Mouse (Mus musculus): ENCODE data around the gene March6. TPM values are rescaled to one million over a fixed set of nuclear protein-coding genes. Genes with fewer than 3 reads are reported as not detected.

March6 gene
- polyA plus RNA-seq, 1 experiment from 2014 or later, result 31.5 TPM

GRCm38 (mm10) chr15:31436083-31436482 is 94.8 kb downstream of the March6 start:
- H3K27ac ChIP-seq, result no peak overlapping the region
- H3K4me3 ChIP-seq (replicated peaks), result no peak overlapping the region
- H3K9ac ChIP-seq, result no peak overlapping the region
- WGBS, result 56% methylated on average over 1 of the region's 1 CpGs
- no peaks in the 10 kb centered on the region for H3K27me3 ChIP-seq
- H3K36me3 ChIP-seq, result no peaks in the 10 kb centered on the region
- no peaks in the 10 kb centered on the region for H3K4me1 ChIP-seq
- H3K9me3 ChIP-seq (replicated peaks), result no peaks in the 10 kb centered on the region
- no peak overlapping the region for H3K4me2 ChIP-seq
- no peak for ATAC-seq (replicated peaks; ENCODE audit: low FRiP score)

- no peak for ATAC-seq (replicated peaks; ENCODE audit: low FRiP score)
- H3K4me3 ChIP-seq (replicated peaks), result no peak overlapping the region
These were observed 97.1 kb downstream of the March6 start for GRCm38 (mm10) chr15:31433768-31434167.

GRCm38 (mm10) chr15:31431847-31432246 is 99.0 kb downstream of the March6 start:
- Histone ChIP-seq H3K4me1 (no peaks in the 10 kb centered on the region), H3K9ac (no peak overlapping the region), H3K27me3 (no peaks in the 10 kb centered on the region), H3K36me3 (no peaks in the 10 kb centered on the region), H3K4me3 (replicated peaks) (no peak overlapping the region), H3K27ac (no peak overlapping the region), H3K9me3 (replicated peaks) (no peaks in the 10 kb centered on the region), H3K4me2 (no peak overlapping the region)
- 74% methylated on average over 8 of the region's 8 CpGs for WGBS
- ATAC-seq (replicated peaks; ENCODE audit: low FRiP score), result no peak

More at GRCm38 (mm10) chr15:31433768-31434167, 97.1 kb downstream of the March6 start:
- no peaks in the 10 kb centered on the region for H3K36me3 ChIP-seq
- 72% methylated on average over 7 of the region's 7 CpGs for WGBS
- H3K4me2 ChIP-seq, result no peak overlapping the region
- H3K9me3 ChIP-seq (replicated peaks), result no peaks in the 10 kb centered on the region
- H3K27ac ChIP-seq, result no peak overlapping the region
- no peaks in the 10 kb centered on the region for H3K27me3 ChIP-seq
- H3K4me1 ChIP-seq, result no peaks in the 10 kb centered on the region
- no peak overlapping the region for H3K9ac ChIP-seq

- Histone ChIP-seq H3K36me3 (no peaks in the 10 kb centered on the region), H3K27me3 (no peaks in the 10 kb centered on the region), H3K4me3 (replicated peaks) (no peak overlapping the region), H3K4me2 (no peak overlapping the region), H3K9me3 (replicated peaks) (no peaks in the 10 kb centered on the region), H3K4me1 (0 out of 2 replicates have a peak, but pooled peaks cover 5% of the 10 kb centered on the region), H3K27ac (no peak overlapping the region), H3K9ac (no peak overlapping the region)
- 68% methylated on average over 2 of the region's 2 CpGs for WGBS
- ATAC-seq (replicated peaks; ENCODE audit: low FRiP score), result 0 out of 2 replicates have a peak, but pooled peaks have one; percentile 43
These were observed 100.8 kb downstream of the March6 start for GRCm38 (mm10) chr15:31430014-31430413.

- ATAC-seq (replicated peaks; ENCODE audit: low FRiP score), result no peak
- Histone ChIP-seq H3K36me3 (no peaks in the 10 kb centered on the region), H3K9ac (no peak overlapping the region), H3K4me3 (replicated peaks) (no peak overlapping the region), H3K9me3 (replicated peaks) (no peaks in the 10 kb centered on the region), H3K4me2 (no peak overlapping the region), H3K27me3 (no peaks in the 10 kb centered on the region), H3K27ac (no peak overlapping the region), H3K4me1 (0 out of 2 replicates have a peak, but pooled peaks cover 5% of the 10 kb centered on the region)
- 79% methylated on average over 7 of the region's 7 CpGs for WGBS
These were observed 101.4 kb downstream of the March6 start for GRCm38 (mm10) chr15:31429429-31429828.

- Histone ChIP-seq H3K36me3 (no peaks in the 10 kb centered on the region), H3K4me3 (replicated peaks) (no peak overlapping the region), H3K9ac (no peak overlapping the region), H3K4me2 (no peak overlapping the region), H3K27ac (no peak overlapping the region), H3K9me3 (replicated peaks) (no peaks in the 10 kb centered on the region), H3K4me1 (0 out of 2 replicates have a peak, but pooled peaks cover 5% of the 10 kb centered on the region), H3K27me3 (no peaks in the 10 kb centered on the region)
- ATAC-seq (replicated peaks; ENCODE audit: low FRiP score), result no peak
- WGBS, result 42% methylated on average over 12 of the region's 12 CpGs
These were observed 102.3 kb downstream of the March6 start for GRCm38 (mm10) chr15:31428571-31428970.

- H3K27ac ChIP-seq, result no peak overlapping the region
- H3K9ac ChIP-seq, result no peak overlapping the region
- no peak for ATAC-seq (replicated peaks; ENCODE audit: low FRiP score)
- no peaks in the 10 kb centered on the region for H3K36me3 ChIP-seq
- 0 out of 2 replicates have a peak, but pooled peaks cover 5% of the 10 kb centered on the region for H3K4me1 ChIP-seq
- no peaks in the 10 kb centered on the region for H3K9me3 ChIP-seq (replicated peaks)
- H3K4me3 ChIP-seq (replicated peaks), result no peak overlapping the region
- 59% methylated on average over 3 of the region's 3 CpGs for WGBS
- H3K4me2 ChIP-seq, result no peak overlapping the region
- no peaks in the 10 kb centered on the region for H3K27me3 ChIP-seq
These were observed 103.5 kb downstream of the March6 start for GRCm38 (mm10) chr15:31427390-31427789.

GRCm38 (mm10) chr15:31426066-31426706 is 104.7 kb downstream of the March6 start:
- Histone ChIP-seq H3K4me1 (0 out of 2 replicates have a peak, but pooled peaks cover 5% of the 10 kb centered on the region), H3K27ac (no peak overlapping the region), H3K27me3 (no peaks in the 10 kb centered on the region), H3K9me3 (replicated peaks) (no peaks in the 10 kb centered on the region), H3K4me2 (no peak overlapping the region), H3K9ac (no peak overlapping the region), H3K4me3 (replicated peaks) (no peak overlapping the region), H3K36me3 (no peaks in the 10 kb centered on the region)
- WGBS, result 24% methylated on average over 8 of the region's 8 CpGs
- ATAC-seq (replicated peaks; ENCODE audit: low FRiP score), result 0 out of 2 replicates have a peak, but pooled peaks have one; percentile 29

- H3K36me3 ChIP-seq, result no peaks in the 10 kb centered on the region
- H3K9me3 ChIP-seq (replicated peaks), result no peaks in the 10 kb centered on the region
- H3K27ac ChIP-seq, result no peak overlapping the region
- peaks cover 10% of the 10 kb centered on the region for H3K4me1 ChIP-seq
- no peak overlapping the region for H3K4me2 ChIP-seq
- no peak for ATAC-seq (replicated peaks; ENCODE audit: low FRiP score)
- H3K27me3 ChIP-seq, result no peaks in the 10 kb centered on the region
- no peak overlapping the region for H3K9ac ChIP-seq
- WGBS, result 48% methylated on average over 7 of the region's 7 CpGs
- H3K4me3 ChIP-seq (replicated peaks), result no peak overlapping the region
These were observed 108.0 kb downstream of the March6 start for GRCm38 (mm10) chr15:31422649-31423369.

GRCm38 (mm10) chr15:31419037-31419436 is 111.8 kb downstream of the March6 start:
- ATAC-seq (replicated peaks; ENCODE audit: low FRiP score), result no peak
- Histone ChIP-seq H3K9me3 (replicated peaks) (no peaks in the 10 kb centered on the region), H3K27me3 (no peaks in the 10 kb centered on the region), H3K27ac (no peak overlapping the region), H3K9ac (no peak overlapping the region), H3K4me1 (peaks cover 9% of the 10 kb centered on the region), H3K4me2 (peak overlapping the region; percentile 38), H3K36me3 (no peaks in the 10 kb centered on the region), H3K4me3 (replicated peaks) (no peak overlapping the region)
- 40% methylated on average over 9 of the region's 9 CpGs for WGBS

- 0 out of 2 replicates have a peak overlapping the region, but pooled peaks have one; percentile 7 for H3K27ac ChIP-seq
- ATAC-seq (replicated peaks; ENCODE audit: low FRiP score), result no peak
- 14% methylated on average over 7 of the region's 7 CpGs for WGBS
- H3K36me3 ChIP-seq, result no peaks in the 10 kb centered on the region
- H3K4me1 ChIP-seq, result peaks cover 9% of the 10 kb centered on the region
- no peaks in the 10 kb centered on the region for H3K9me3 ChIP-seq (replicated peaks)
- no peak overlapping the region for H3K9ac ChIP-seq
- H3K4me3 ChIP-seq (replicated peaks), result no peak overlapping the region
- H3K27me3 ChIP-seq, result no peaks in the 10 kb centered on the region
- peak overlapping the region; percentile 38 for H3K4me2 ChIP-seq
These were observed 112.2 kb downstream of the March6 start for GRCm38 (mm10) chr15:31418686-31419024.
